Mouse (Mus musculus): ENCODE data around the gene Ap2a1. TPM values are rescaled to one million over a fixed set of nuclear protein-coding genes. Genes with fewer than 3 reads are reported as not detected.

Gene Ap2a1
- polyA plus RNA-seq, 1 experiment from 2014 or later = 113 TPM

DNA sequence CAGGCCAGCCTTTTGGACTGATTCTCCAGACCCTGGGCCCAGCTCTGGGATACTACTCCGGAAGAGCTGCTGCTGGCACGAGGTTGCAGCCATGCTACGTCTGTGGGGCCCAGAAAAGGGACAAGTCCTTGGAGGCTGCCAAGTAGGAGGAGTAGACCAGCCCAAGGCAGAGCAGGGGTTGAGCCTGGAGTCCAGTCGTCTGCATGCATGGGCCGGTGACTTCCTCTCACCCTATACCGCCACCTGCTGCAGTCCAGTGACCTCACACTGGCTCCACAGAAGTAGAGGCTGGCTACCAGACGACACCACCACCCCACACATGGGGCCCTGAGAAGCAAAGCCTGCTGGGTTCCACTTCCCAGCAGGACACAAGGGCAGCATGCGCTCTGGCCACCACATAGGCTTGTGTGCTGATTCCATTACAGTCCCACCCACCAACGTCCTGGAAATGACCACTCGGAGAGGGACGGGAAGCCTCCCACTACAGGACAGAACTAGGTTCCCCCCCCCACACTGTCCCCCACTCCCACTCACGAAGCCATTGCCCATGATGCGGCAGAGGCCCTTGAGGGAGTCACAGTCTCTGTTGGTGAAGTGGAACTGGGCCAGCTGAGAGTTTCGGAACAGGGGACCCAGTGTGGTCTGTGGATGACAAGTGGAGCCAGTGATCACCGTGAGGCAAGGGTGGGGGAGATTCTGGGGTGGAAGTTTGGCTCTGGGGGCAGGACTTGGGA, 62.9 kb downstream of the Ap2a1 start:
- Histone ChIP-seq H3K4me1 (replicated peaks; ENCODE audit: control insufficient read depth, insufficient read depth, low read length) (peaks cover 44% of the 10 kb centered on the region), H3K27ac (ENCODE audit: low read length) (no peak overlapping the region), H3K27me3 (replicated peaks; ENCODE audit: control insufficient read depth, insufficient read depth, low read length) (no peaks in the 10 kb centered on the region), H3K9me3 (ENCODE audit: control insufficient read depth, low read length) (no peaks in the 10 kb centered on the region), H3K9ac (replicated peaks; ENCODE audit: low read depth, low read length) (0 out of 2 replicates have a peak overlapping the region, but pooled peaks have one; percentile 28), H3K4me2 (ENCODE audit: low read length) (peak overlapping the region; percentile 95), H3K36me3 (ENCODE audit: control insufficient read depth, insufficient read depth) (peaks cover 28% of the 10 kb centered on the region), H3K4me3 (replicated peaks; ENCODE audit: low read length) (no peak overlapping the region)
- ATAC-seq = no peak
- 41% methylated on average over 15 of the region's 15 CpGs for WGBS

DNA sequence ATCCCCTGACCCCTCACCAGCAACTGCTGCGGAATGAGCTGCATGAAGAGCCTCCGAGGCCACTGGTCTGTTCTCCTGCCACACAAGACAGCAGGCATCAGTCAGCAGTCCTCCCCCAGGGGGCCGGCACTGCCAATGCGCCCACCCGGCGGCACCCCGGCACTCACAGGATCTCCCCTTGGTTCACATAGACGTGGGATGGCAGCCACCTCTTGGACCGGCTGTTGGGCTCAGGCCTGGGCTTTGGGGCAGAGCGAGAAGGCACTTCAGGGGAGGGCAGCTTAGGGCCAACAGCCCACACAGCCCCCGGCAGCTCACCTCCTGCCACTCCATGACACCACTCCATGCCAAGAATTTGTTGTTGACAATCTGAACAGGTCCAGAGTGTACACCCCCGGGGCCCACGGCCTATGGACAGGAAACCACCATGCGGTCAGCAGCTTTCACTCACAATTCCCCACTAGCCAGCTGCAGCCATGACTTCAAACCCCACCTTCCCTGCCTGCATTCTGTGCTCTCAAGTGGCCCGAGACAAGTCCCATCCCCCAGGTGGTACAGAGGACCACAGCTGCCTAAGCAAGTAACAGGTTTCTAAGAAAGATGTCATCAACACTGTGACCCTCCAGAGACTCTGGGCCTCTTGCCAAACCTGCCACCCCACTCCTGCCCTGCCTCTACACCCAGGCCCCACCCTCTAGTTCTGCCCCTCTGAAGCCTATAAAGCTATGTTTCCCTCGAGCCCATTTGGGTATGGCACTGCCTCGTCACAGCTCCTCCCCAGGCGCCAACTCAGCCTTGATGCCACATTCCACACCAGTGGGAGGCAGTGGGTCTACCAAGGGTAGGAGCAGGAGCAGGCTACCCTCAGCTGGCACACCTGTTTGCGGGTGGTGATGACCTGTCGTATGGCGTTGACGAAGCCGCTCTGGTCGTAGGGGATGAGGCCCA, 64.4 kb downstream of the Ap2a1 start:
- H3K4me1 ChIP-seq (replicated peaks; ENCODE audit: control insufficient read depth, insufficient read depth, low read length) = peaks cover 44% of the 10 kb centered on the region
- H3K4me3 ChIP-seq (replicated peaks; ENCODE audit: low read length) = no peak overlapping the region
- no peak for ATAC-seq
- H3K27ac ChIP-seq (ENCODE audit: low read length) = no peak overlapping the region
- H3K9me3 ChIP-seq (ENCODE audit: control insufficient read depth, low read length) = no peaks in the 10 kb centered on the region
- WGBS = 80% methylated on average over 24 of the region's 24 CpGs
- no peak overlapping the region for H3K9ac ChIP-seq (replicated peaks; ENCODE audit: low read depth, low read length)
- H3K4me2 ChIP-seq (ENCODE audit: low read length) = no peak overlapping the region
- peaks cover 28% of the 10 kb centered on the region for H3K36me3 ChIP-seq (ENCODE audit: control insufficient read depth, insufficient read depth)
- no peaks in the 10 kb centered on the region for H3K27me3 ChIP-seq (replicated peaks; ENCODE audit: control insufficient read depth, insufficient read depth, low read length)

DNA sequence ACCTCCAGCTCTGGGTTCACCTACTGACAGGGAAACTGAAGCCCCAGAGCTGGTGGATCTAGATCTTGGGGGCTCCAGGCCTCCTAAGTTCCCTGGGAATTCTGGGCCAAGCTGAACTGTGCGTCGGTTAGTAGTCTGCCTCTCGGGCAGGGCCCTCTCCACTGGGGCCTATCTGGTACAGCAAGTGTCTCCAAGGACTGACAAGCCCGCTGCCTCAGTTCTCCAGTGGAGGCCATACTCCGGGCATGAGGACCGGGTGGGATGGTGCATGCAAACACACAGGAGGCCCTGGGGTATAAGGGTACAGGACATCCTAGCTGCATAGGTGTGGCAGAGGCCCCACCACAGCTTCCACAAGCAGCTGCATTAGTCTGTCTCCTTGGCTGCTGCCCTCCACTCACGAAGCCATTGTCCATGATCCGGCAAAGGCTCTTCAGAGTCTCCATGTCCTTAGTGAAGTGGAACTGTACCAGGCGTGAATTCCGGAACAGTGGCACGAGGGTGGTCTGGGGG, 65.3 kb downstream of the Ap2a1 start:
- WGBS = 82% methylated on average over 11 of the region's 11 CpGs
- H3K27me3 ChIP-seq (replicated peaks; ENCODE audit: control insufficient read depth, insufficient read depth, low read length) = no peaks in the 10 kb centered on the region
- no peak overlapping the region for H3K4me2 ChIP-seq (ENCODE audit: low read length)
- H3K9me3 ChIP-seq (ENCODE audit: control insufficient read depth, low read length) = no peaks in the 10 kb centered on the region
- H3K36me3 ChIP-seq (ENCODE audit: control insufficient read depth, insufficient read depth) = peaks cover 28% of the 10 kb centered on the region
- no peak overlapping the region for H3K27ac ChIP-seq (ENCODE audit: low read length)
- no peak for ATAC-seq
- no peak overlapping the region for H3K4me3 ChIP-seq (replicated peaks; ENCODE audit: low read length)
- H3K9ac ChIP-seq (replicated peaks; ENCODE audit: low read depth, low read length) = no peak overlapping the region
- peaks cover 44% of the 10 kb centered on the region for H3K4me1 ChIP-seq (replicated peaks; ENCODE audit: control insufficient read depth, insufficient read depth, low read length)

DNA sequence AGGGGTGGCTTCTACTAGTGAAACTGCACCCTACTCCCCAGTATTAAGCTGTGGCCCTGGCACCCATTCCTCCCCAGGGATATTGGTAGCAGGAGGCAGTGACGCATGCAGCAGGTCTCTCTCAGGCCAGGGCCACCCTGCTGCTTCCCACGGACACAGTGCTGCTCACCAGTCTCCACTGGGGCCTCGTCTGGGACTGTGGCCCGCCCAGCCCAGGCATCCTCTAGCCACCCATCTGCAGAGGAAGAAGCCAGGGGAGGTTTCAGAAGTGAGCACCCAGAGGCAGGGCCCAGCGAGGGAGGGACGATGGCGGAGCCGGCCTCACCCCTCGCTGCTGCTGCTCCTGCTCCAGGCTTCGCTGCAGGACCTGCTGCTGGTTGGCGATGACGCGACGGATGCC, 66.1 kb downstream of the Ap2a1 start:
- Histone ChIP-seq H3K9me3 (ENCODE audit: control insufficient read depth, low read length) (no peaks in the 10 kb centered on the region), H3K9ac (replicated peaks; ENCODE audit: low read depth, low read length) (no peak overlapping the region), H3K4me3 (replicated peaks; ENCODE audit: low read length) (no peak overlapping the region), H3K36me3 (ENCODE audit: control insufficient read depth, insufficient read depth) (peaks cover 28% of the 10 kb centered on the region), H3K4me1 (replicated peaks; ENCODE audit: control insufficient read depth, insufficient read depth, low read length) (peaks cover 48% of the 10 kb centered on the region), H3K27ac (ENCODE audit: low read length) (no peak overlapping the region), H3K27me3 (replicated peaks; ENCODE audit: control insufficient read depth, insufficient read depth, low read length) (no peaks in the 10 kb centered on the region), H3K4me2 (ENCODE audit: low read length) (no peak overlapping the region)
- 90% methylated on average over 14 of the region's 14 CpGs for whole genome bisulfite sequencing
- no peak for ATAC-seq

DNA sequence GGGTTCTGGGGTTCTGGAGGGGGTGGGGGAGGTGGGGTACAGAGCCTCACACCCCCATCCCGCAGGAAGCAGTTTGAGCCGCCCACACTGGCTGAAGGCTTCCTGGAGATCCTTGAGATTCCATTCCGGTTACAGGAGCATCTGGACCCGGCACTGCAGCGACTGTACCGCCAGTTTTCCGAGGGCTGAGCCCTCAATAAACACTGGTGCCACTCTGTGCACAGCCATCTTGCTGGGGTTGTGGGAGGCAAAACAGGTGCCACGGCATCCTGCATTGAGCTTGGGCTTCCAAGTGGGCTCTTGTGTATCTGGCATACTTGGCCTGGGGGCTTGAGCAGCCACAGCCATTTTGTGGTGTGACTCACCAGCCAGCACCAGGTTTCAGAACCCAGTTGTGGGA, 66.9 kb downstream of the Ap2a1 start:
- Histone ChIP-seq H3K9me3 (ENCODE audit: control insufficient read depth, low read length) (no peaks in the 10 kb centered on the region), H3K27me3 (replicated peaks; ENCODE audit: control insufficient read depth, insufficient read depth, low read length) (no peaks in the 10 kb centered on the region), H3K4me3 (replicated peaks; ENCODE audit: low read length) (no peak overlapping the region), H3K9ac (replicated peaks; ENCODE audit: low read depth, low read length) (no peak overlapping the region), H3K4me2 (ENCODE audit: low read length) (no peak overlapping the region), H3K36me3 (ENCODE audit: control insufficient read depth, insufficient read depth) (peaks cover 28% of the 10 kb centered on the region), H3K27ac (ENCODE audit: low read length) (no peak overlapping the region), H3K4me1 (replicated peaks; ENCODE audit: control insufficient read depth, insufficient read depth, low read length) (peaks cover 48% of the 10 kb centered on the region)
- 78% methylated on average over 8 of the region's 8 CpGs for WGBS
- no peak for ATAC-seq

DNA sequence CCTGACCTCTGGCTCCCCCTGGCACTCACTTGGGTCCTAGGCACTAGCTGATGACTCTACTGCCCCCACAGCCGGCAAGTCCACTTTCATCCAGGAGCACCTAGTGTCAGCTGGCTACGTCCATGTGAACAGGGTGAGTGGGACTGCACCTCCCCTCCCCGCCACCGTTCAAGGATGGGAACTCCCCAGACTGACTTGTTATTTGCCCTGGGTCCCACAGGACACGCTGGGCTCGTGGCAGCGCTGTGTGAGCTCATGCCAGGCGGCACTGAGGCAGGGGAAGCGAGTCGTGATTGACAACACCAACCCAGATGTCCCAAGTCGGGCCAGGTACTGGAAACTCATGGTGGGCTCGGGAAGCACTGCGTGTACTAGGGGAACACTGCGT, 67.9 kb downstream of the Ap2a1 start:
- no peak for ATAC-seq
- WGBS = 75% methylated on average over 14 of the region's 14 CpGs
- Histone ChIP-seq H3K9ac (replicated peaks; ENCODE audit: low read depth, low read length) (no peak overlapping the region), H3K4me2 (ENCODE audit: low read length) (no peak overlapping the region), H3K9me3 (ENCODE audit: control insufficient read depth, low read length) (no peaks in the 10 kb centered on the region), H3K4me1 (replicated peaks; ENCODE audit: control insufficient read depth, insufficient read depth, low read length) (peaks cover 41% of the 10 kb centered on the region), H3K27ac (ENCODE audit: low read length) (no peak overlapping the region), H3K4me3 (replicated peaks; ENCODE audit: low read length) (no peak overlapping the region), H3K36me3 (ENCODE audit: control insufficient read depth, insufficient read depth) (peaks cover 28% of the 10 kb centered on the region), H3K27me3 (replicated peaks; ENCODE audit: control insufficient read depth, insufficient read depth, low read length) (no peaks in the 10 kb centered on the region)

DNA sequence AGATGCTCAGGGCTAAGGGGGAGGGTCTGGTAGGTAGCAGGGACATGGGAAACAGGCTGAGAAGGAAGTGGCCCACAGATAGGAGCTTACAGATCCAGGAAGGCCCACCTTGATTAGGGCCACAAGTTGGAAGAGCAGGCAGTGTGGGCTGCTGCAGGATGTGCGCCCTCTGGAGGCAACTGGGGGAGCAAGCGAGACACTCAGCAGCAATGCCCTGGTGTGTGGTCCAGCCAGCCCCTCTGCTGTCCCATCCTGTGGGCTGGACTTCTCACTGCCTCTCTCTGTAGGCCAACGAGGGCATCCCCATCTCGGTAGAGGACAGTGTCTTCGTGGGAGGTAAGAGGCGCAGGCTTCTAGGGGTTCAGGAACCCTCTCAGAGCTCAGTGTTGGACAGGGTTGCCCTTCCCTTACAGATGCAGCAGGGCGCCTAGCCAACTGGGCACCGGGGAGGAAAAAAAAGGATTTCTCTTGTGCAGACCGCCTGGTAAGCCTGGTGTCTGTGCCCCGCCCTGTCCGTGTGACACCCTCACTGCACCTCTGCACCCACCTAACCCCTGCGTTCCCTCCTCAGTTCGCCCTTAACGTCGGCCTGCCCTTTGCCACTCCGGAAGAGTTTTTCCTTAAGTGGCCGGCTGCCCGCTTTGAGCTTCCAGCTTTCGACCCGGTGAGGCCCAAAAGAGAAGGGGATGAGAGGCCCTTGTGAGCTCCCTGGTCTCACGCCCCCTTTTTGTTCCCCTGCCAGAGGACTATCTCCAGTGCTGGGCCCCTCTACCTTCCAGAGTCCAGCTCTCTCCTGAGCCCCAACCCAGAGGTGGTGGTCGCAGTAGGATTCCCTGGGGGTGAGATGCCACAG, 68.5 kb downstream of the Ap2a1 start:
- no peak overlapping the region for H3K4me3 ChIP-seq (replicated peaks; ENCODE audit: low read length)
- peaks cover 28% of the 10 kb centered on the region for H3K36me3 ChIP-seq (ENCODE audit: control insufficient read depth, insufficient read depth)
- peak; percentile 22; the same call in 1 of the 2 replicates for ATAC-seq
- no peaks in the 10 kb centered on the region for H3K27me3 ChIP-seq (replicated peaks; ENCODE audit: control insufficient read depth, insufficient read depth, low read length)
- WGBS = 53% methylated on average over 22 of the region's 22 CpGs
- H3K27ac ChIP-seq (ENCODE audit: low read length) = peak overlapping the region; percentile 52; the same call in 1 of the 2 replicates
- H3K4me2 ChIP-seq (ENCODE audit: low read length) = no peak overlapping the region
- H3K9me3 ChIP-seq (ENCODE audit: control insufficient read depth, low read length) = no peaks in the 10 kb centered on the region
- H3K4me1 ChIP-seq (replicated peaks; ENCODE audit: control insufficient read depth, insufficient read depth, low read length) = peaks cover 36% of the 10 kb centered on the region
- H3K9ac ChIP-seq (replicated peaks; ENCODE audit: low read depth, low read length) = no peak overlapping the region

DNA sequence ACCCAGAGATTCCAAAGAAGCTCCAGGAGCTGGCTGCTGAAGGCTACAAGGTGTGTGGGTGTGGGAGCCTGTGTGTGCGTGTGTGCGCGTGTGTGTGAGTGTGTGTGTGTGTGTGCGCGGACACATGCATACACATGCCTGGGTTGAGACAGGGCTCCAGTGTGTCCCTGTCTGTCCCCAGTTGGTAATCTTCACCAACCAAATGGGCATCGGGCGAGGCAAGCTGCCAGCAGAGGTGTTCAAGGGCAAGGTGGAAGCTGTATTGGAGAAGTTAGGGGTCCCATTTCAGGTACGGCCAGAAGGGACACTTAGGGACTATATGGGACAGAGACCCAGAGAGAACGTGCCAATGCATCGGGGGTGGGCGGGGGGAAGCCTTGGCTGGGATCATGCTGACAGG, 69.4 kb downstream of the Ap2a1 start:
- no peak overlapping the region for H3K4me3 ChIP-seq (replicated peaks; ENCODE audit: low read length)
- WGBS = 91% methylated on average over 11 of the region's 11 CpGs
- no peak overlapping the region for H3K9ac ChIP-seq (replicated peaks; ENCODE audit: low read depth, low read length)
- no peak for ATAC-seq
- no peak overlapping the region for H3K4me2 ChIP-seq (ENCODE audit: low read length)
- no peaks in the 10 kb centered on the region for H3K27me3 ChIP-seq (replicated peaks; ENCODE audit: control insufficient read depth, insufficient read depth, low read length)
- peaks cover 23% of the 10 kb centered on the region for H3K36me3 ChIP-seq (ENCODE audit: control insufficient read depth, insufficient read depth)
- H3K4me1 ChIP-seq (replicated peaks; ENCODE audit: control insufficient read depth, insufficient read depth, low read length) = peaks cover 31% of the 10 kb centered on the region
- H3K27ac ChIP-seq (ENCODE audit: low read length) = no peak overlapping the region
- H3K9me3 ChIP-seq (ENCODE audit: control insufficient read depth, low read length) = no peaks in the 10 kb centered on the region
